Mouse (Mus musculus) layer of hippocampus, adult 2 months (tissue): ENCODE results near the gene Ppp3ca. TPM values are rescaled to one million over a fixed set of nuclear protein-coding genes. Genes with fewer than 3 reads are reported as not detected.

Source experiments
- DNase-seq, 2 experiments: peaks; one replicate each; pipeline ENCODE4 v3.0.0; 2022; ENCODE audit warnings: low spot score in 2 of 2
- H3K27ac ChIP-seq: fragments of 200-600 bp; 2 replicates; pipeline ENCODE4 v1.8.1; 2022
- H3K4me3 ChIP-seq: fragments of 200-600 bp; 2 replicates; pipeline ENCODE4 v1.8.1; 2022; ENCODE audit warnings: mild to moderate bottlenecking
- CTCF ChIP-seq: fragments of 200-600 bp; conservative IDR thresholded peaks from 2 replicates; pipeline ENCODE4 v1.8.1; 2022; ENCODE audit warnings: antibody characterized with exemption, mild to moderate bottlenecking, moderate library complexity
- total RNA-seq, 2 experiments: library from RNA; stranded (reverse); gene quantifications; 2 replicates each; pipeline ENCODE4 v1.2.3; 2021

Gene Ppp3ca
- total RNA-seq, 2 experiments from 2014 or later: 1,343 to 1,371 TPM

- Histone ChIP-seq H3K4me3 (no peak overlapping the region), H3K27ac (no peak overlapping the region)
- DNase-seq: no peak
- 0 out of 2 replicates have a peak, but pooled peaks have one; percentile 8 for TF ChIP-seq CTCF
These were observed 122.0 kb downstream of the Ppp3ca start for GRCm38 (mm10) chr3:136791946-136792345.

GRCm38 (mm10) chr3:136793411-136793810 lies 123.5 kb downstream of the Ppp3ca start:
- no peak for DNase-seq
- TF ChIP-seq CTCF: no peak
- H3K4me3 ChIP-seq: no peak overlapping the region
- H3K27ac ChIP-seq: peak overlapping the region; percentile 18; the same call in 1 of the 2 replicates

GRCm38 (mm10) chr3:136794426-136795217 lies 124.7 kb downstream of the Ppp3ca start:
- Histone ChIP-seq H3K27ac (no peak overlapping the region), H3K4me3 (no peak overlapping the region)
- no peak for DNase-seq
- TF ChIP-seq CTCF: no peak

GRCm38 (mm10) chr3:136798896-136799295 lies 129.0 kb downstream of the Ppp3ca start:
- DNase-seq: no peak
- Histone ChIP-seq H3K4me3 (no peak overlapping the region), H3K27ac (0 out of 2 replicates have a peak overlapping the region, but pooled peaks have one; percentile 3)
- no peak for TF ChIP-seq CTCF

GRCm38 (mm10) chr3:136802595-136802994 lies 132.7 kb downstream of the Ppp3ca start:
- no peak for TF ChIP-seq CTCF
- Histone ChIP-seq H3K4me3 (no peak overlapping the region), H3K27ac (0 out of 2 replicates have a peak overlapping the region, but pooled peaks have one; percentile 39)
- no peak for DNase-seq

GRCm38 (mm10) chr3:136805897-136806296 lies 136.0 kb downstream of the Ppp3ca start:
- no peak for DNase-seq
- Histone ChIP-seq H3K4me3 (no peak overlapping the region), H3K27ac (no peak overlapping the region)
- no peak for TF ChIP-seq CTCF

GRCm38 (mm10) chr3:136810271-136810670 lies 140.3 kb downstream of the Ppp3ca start:
- TF ChIP-seq CTCF: no peak
- Histone ChIP-seq H3K27ac (0 out of 2 replicates have a peak overlapping the region, but pooled peaks have one; percentile 19), H3K4me3 (no peak overlapping the region)
- no peak for DNase-seq

- Histone ChIP-seq H3K4me3 (no peak overlapping the region), H3K27ac (no peak overlapping the region)
- no peak for TF ChIP-seq CTCF
- no peak for DNase-seq
These were observed 142.2 kb downstream of the Ppp3ca start for GRCm38 (mm10) chr3:136812162-136812561.

- no peak for TF ChIP-seq CTCF
- no peak for DNase-seq
- no peak overlapping the region for H3K27ac ChIP-seq
- H3K4me3 ChIP-seq: no peak overlapping the region
These were observed 142.9 kb downstream of the Ppp3ca start for GRCm38 (mm10) chr3:136812791-136813190.

- 0 out of 2 replicates have a peak overlapping the region, but pooled peaks have one; percentile 3 for H3K27ac ChIP-seq
These were observed 144.0 kb downstream of the Ppp3ca start for GRCm38 (mm10) chr3:136813886-136814285.

GRCm38 (mm10) chr3:136814916-136815315 lies 145.0 kb downstream of the Ppp3ca start:
- TF ChIP-seq CTCF: no peak
- H3K4me3 ChIP-seq: no peak overlapping the region
- peak overlapping the region; percentile 21; the same call in 1 of the 2 replicates for H3K27ac ChIP-seq
- DNase-seq: no peak

More at GRCm38 (mm10) chr3:136813886-136814285, 144.0 kb downstream of the Ppp3ca start:
- TF ChIP-seq CTCF: no peak
- no peak for DNase-seq
- H3K4me3 ChIP-seq: no peak overlapping the region

- TF ChIP-seq CTCF: no peak
- DNase-seq: no peak
- Histone ChIP-seq H3K4me3 (no peak overlapping the region), H3K27ac (peak overlapping the region; percentile 14; the same call in 1 of the 2 replicates)
These were observed 146.4 kb downstream of the Ppp3ca start for GRCm38 (mm10) chr3:136816319-136816718.

- no peak for DNase-seq
- Histone ChIP-seq H3K4me3 (no peak overlapping the region), H3K27ac (peak overlapping the region; percentile 72; the same call in 1 of the 2 replicates)
- no peak for TF ChIP-seq CTCF
These were observed 149.1 kb downstream of the Ppp3ca start for GRCm38 (mm10) chr3:136818997-136819396.

GRCm38 (mm10) chr3:136821039-136821438 lies 151.1 kb downstream of the Ppp3ca start:
- no peak for TF ChIP-seq CTCF
- H3K27ac ChIP-seq: peak overlapping the region; percentile 75; the same call in 1 of the 2 replicates
- no peak for DNase-seq
- H3K4me3 ChIP-seq: no peak overlapping the region
